Mouse (Mus musculus) spleen, postnatal 0 days (tissue): Measurements from ENCODE around the gene Map1lc3b. TPM values are rescaled to one million over a fixed set of nuclear protein-coding genes. Genes with fewer than 3 reads are reported as not detected.

Source experiments
- polyA plus RNA-seq: library from polyadenylated mRNA; unstranded; fragments of >200 nt; fragmentation: Nextera tagmentation; extraction: Ambion mirVana; gene quantifications from 2 replicates; pipeline ENCODE4 v1.2.1, GENCODE M21; 2015

Gene Map1lc3b
- polyA plus RNA-seq: 226 and 239 TPM in 2 replicates

GRCm38 (mm10) chr8:121590203-121591177 is at the start of gene Map1lc3b:
TSS of gene Map1lc3b (plus strand) at chr8:121590361.

GRCm38 (mm10) chr8:121544276-121544785 is 45.8 kb upstream of the Map1lc3b start, which contains the start of gene 1700018B08Rik:
TSS of gene 1700018B08Rik (minus strand) at chr8:121544320.

DNA sequence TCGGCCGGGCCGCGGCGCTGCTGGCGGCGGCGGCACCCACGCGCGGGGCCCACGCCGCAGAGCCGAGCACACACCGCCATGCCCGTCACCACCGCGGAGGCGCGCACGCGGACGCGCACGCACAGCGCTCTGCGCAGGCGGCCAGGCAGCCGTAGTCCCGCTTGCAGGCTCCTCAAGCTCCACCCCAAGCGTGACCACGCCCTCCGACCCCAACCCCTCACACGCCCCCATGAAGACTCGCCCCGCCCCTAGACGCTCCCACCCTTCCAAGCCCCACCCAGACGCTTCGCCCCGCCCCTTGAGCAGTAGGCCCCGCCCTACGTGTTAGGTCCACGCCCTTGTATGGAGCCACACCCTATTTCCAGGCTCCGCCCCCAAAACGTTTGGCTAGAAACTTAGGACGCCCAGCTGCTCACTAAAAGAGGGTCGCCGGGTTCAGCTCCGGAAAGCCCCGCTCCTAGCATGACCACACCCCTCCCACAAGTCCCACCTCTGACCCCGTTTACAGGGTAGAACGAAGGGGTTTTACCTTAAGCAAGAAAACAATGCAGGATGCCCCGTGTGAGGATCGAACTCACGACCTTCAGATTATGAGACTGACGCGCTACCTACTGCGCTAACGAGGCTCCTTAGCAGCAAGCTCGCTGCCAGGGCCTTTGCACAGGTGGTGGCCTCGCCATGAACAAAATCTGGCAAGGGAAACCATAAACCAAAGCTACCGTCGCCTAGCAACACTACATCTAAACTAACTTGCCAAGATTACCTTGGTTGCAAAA is 11.3 kb upstream of the Map1lc3b start, which contains the start of gene Fbxo31:
Gene Fbxo31 (minus strand): TSS at position 131 of the 776 bp plus-strand sequence.

Other genes starting within 250 kb of the Map1lc3b start
- not detected in 2 replicates for gene 1700018B08Rik, start 46.0 kb upstream of the Map1lc3b start, polyA plus RNA-seq
- 9.6 and 13.4 TPM in 2 replicates for gene Fbxo31, start 11.6 kb upstream of the Map1lc3b start, polyA plus RNA-seq
- gene Zcchc14, start 62.5 kb downstream of the Map1lc3b start, polyA plus RNA-seq: 3.6 and 3.7 TPM in 2 replicates
- 0.34 and 0.52 TPM in 2 replicates for gene Jph3, start 139.3 kb downstream of the Map1lc3b start, polyA plus RNA-seq
- 18.8 and 19.2 TPM in 2 replicates for gene Klhdc4, start 239.2 kb downstream of the Map1lc3b start, polyA plus RNA-seq